Mouse (Mus musculus) liver, embryonic 14 days (tissue): Measurements from ENCODE around the gene Gm7792. TPM values are rescaled to one million over a fixed set of nuclear protein-coding genes. Genes with fewer than 3 reads are reported as not detected.

Source experiments
- polyA plus RNA-seq: library from polyadenylated mRNA; depleted of rRNA; stranded (reverse); fragments of >200 nt; gene quantifications from 2 replicates; pipeline ENCODE4 v1.2.3, GENCODE M21; 2012; rRNA removed

Gm7792 gene
- not detected in 2 replicates for polyA plus RNA-seq

DNA sequence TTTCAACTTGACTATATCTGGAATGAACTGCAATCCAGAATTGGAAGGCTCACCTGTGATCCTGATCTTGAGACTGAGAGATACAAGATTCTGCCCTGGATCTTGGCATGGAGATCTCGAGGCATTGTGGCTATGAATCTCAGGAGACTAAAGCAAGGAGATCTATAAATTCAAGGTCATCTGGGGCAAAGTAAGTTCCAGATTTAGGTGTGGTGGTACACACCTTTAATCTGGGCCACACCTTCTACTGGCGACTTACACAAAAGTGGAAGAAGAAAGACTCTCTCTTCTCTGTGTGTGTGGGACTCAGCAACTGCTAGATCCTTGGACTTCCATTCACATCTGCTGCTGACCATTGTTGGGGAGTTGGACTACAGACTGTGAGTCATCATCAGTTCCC is at the start of gene Gm7792:
Gene Gm7792, plus strand, starts transcription at position 301 of the 400 bp plus-strand sequence.

Other genes with a start within 250 kb of the Gm7792 start
- not detected in 2 replicates for gene C87414, start 172.2 kb upstream of the Gm7792 start, polyA plus RNA-seq
- gene Gm16429, start 85.3 kb downstream of the Gm7792 start, polyA plus RNA-seq: not detected in 2 replicates
- not detected in 2 replicates for gene BC061212, start 226.8 kb downstream of the Gm7792 start, polyA plus RNA-seq
- not detected in 2 replicates for gene Gm6351, start 232.6 kb downstream of the Gm7792 start, polyA plus RNA-seq